8 mouse cellular contexts compared by ENCODE assay signal in genomic region chr3:54764418-54764817, GRCm38 (mm10). TPM values are rescaled to one million over a fixed set of nuclear protein-coding genes. Genes with fewer than 3 reads are reported as not detected.
DNase-seq lines count a peak whose midpoint lies in the region; ATAC-seq and TF ChIP-seq lines count a peak whose summit lies in the region.

No protein-coding gene starts in this region.

- ATAC-seq in liver, embryonic 12.5 days: no peak
- ATAC-seq in hindbrain, embryonic 13.5 days (ENCODE audit: low FRiP score): peak; percentile 81
- peak; percentile 63 for ATAC-seq in midbrain, embryonic 11.5 days (ENCODE audit: low FRiP score)

- H3K36me3 ChIP-seq in liver, adult 2 months (ENCODE audit: control insufficient read depth, insufficient read depth, low read length): no peaks in the 10 kb centered on the region
- H3K36me3 ChIP-seq in liver, embryonic 12.5 days: no peaks in the 10 kb centered on the region
- H3K36me3 ChIP-seq in hindbrain, embryonic 13.5 days: no peaks in the 10 kb centered on the region
- H3K36me3 ChIP-seq in midbrain, embryonic 11.5 days (ENCODE audit: control insufficient read depth, insufficient read depth, low read length): no peaks in the 10 kb centered on the region

- no peak for TF ChIP-seq CTCF in liver, adult 2 months (IDR thresholded peaks at IDR 0.05; ENCODE audit: low read depth, low read length)

- H3K79me2 ChIP-seq in liver, adult 2 months (ENCODE audit: control insufficient read depth, insufficient read depth, low read length): peaks cover 20% of the 10 kb centered on the region; the same call in 1 of the 2 replicates

- TF ChIP-seq POLR2A in liver, adult 2 months (IDR thresholded peaks at IDR 0.05; ENCODE audit: extremely low read depth, insufficient read depth, low read length): no peak

- H3K27me3 ChIP-seq in liver, adult 2 months (ENCODE audit: control insufficient read depth, insufficient read depth, low read length): no peaks in the 10 kb centered on the region
- no peaks in the 10 kb centered on the region for H3K27me3 ChIP-seq in liver, embryonic 12.5 days (replicated peaks)
- no peaks in the 10 kb centered on the region for H3K27me3 ChIP-seq in hindbrain, embryonic 13.5 days
- H3K27me3 ChIP-seq in midbrain, embryonic 11.5 days (ENCODE audit: control insufficient read depth, insufficient read depth, low read length): no peaks in the 10 kb centered on the region

- no peak overlapping the region for H3K9ac ChIP-seq in liver, adult 2 months (ENCODE audit: low read depth, low read length)
- H3K9ac ChIP-seq in liver, embryonic 12.5 days: no peak overlapping the region
- H3K9ac ChIP-seq in hindbrain, embryonic 13.5 days: no peak overlapping the region
- 0 out of 2 replicates have a peak overlapping the region, but pooled peaks have one; percentile 12 for H3K9ac ChIP-seq in midbrain, embryonic 11.5 days (ENCODE audit: low read length)

- no peak overlapping the region for H3K4me2 ChIP-seq in liver, embryonic 12.5 days
- H3K4me2 ChIP-seq in hindbrain, embryonic 13.5 days: peak overlapping the region; percentile 36
- H3K4me2 ChIP-seq in midbrain, embryonic 11.5 days: peak overlapping the region; percentile 10; the same call in 1 of the 2 replicates

- H3K4me3 ChIP-seq in liver, adult 2 months (ENCODE audit: insufficient read depth, low read depth, low read length): no peak overlapping the region
- no peak overlapping the region for H3K4me3 ChIP-seq in liver, embryonic 12.5 days
- peak overlapping the region; percentile 22 for H3K4me3 ChIP-seq in hindbrain, embryonic 13.5 days
- H3K4me3 ChIP-seq in midbrain, embryonic 11.5 days (ENCODE audit: low read depth, low read length): no peak overlapping the region

- no peaks in the 10 kb centered on the region; the same call in 1 of the 2 replicates for H3K9me3 ChIP-seq in liver, embryonic 12.5 days (replicated peaks)
- no peaks in the 10 kb centered on the region for H3K9me3 ChIP-seq in hindbrain, embryonic 13.5 days
- no peaks in the 10 kb centered on the region for H3K9me3 ChIP-seq in midbrain, embryonic 11.5 days (ENCODE audit: control insufficient read depth, low read length)

- H3K4me1 ChIP-seq in liver, adult 2 months (ENCODE audit: control insufficient read depth, insufficient read depth, low read length): peaks cover 24% of the 10 kb centered on the region
- H3K4me1 ChIP-seq in liver, embryonic 12.5 days: no peaks in the 10 kb centered on the region
- H3K4me1 ChIP-seq in hindbrain, embryonic 13.5 days (replicated peaks): no peaks in the 10 kb centered on the region
- 0 out of 2 replicates have a peak, but pooled peaks cover 2% of the 10 kb centered on the region for H3K4me1 ChIP-seq in midbrain, embryonic 11.5 days (ENCODE audit: control insufficient read depth, insufficient read depth, low read length)

- H3K27ac ChIP-seq in liver, adult 2 months (replicated peaks; ENCODE audit: insufficient read depth, low read depth, low read length): no peak overlapping the region
- H3K27ac ChIP-seq in liver, embryonic 12.5 days: no peak overlapping the region
- no peak overlapping the region for H3K27ac ChIP-seq in hindbrain, embryonic 13.5 days
- no peak overlapping the region for H3K27ac ChIP-seq in midbrain, embryonic 11.5 days (ENCODE audit: low read depth, low read length)

- WGBS in liver, adult 2 months: 85% methylated on average over 18 of the region's 18 CpGs
- WGBS in liver, embryonic 12.5 days (ENCODE audit: insufficient replicate concordance): 67% methylated on average over 18 of the region's 18 CpGs
- WGBS in hindbrain, embryonic 13.5 days: 60% methylated on average over 18 of the region's 18 CpGs
- 61% methylated on average over 18 of the region's 18 CpGs for WGBS in midbrain, embryonic 11.5 days

- DNase-seq in liver, adult 2 months (ENCODE audit: extremely low read depth, low read depth, low spot score): peak; percentile 57
- DNase-seq in frontal cortex, postnatal 10 days (ENCODE audit: low spot score in 2 of 2): peak; percentile 18 to 26
- DNase-seq in layer of hippocampus, postnatal 10 days (ENCODE audit: low spot score in 2 of 2): peak; percentile 46 to 49
- no peak for DNase-seq in midbrain, embryonic 11.5 days (ENCODE audit: low spot score, missing footprints)
- no peak for DNase-seq in urinary bladder, postnatal 10 days (ENCODE audit: low spot score)
- DNase-seq in c-Kit-positive CD71-positive TER-119-positive erythroid progenitor cells, embryonic 14.5 days (ENCODE audit: low spot score): no peak

RNA-seq across cellular contexts. Expression of gene Smad9, which starts 9.0 kb away (rescaled TPM):
- 3.8 and 7.2 TPM in 2 replicates for total RNA-seq in liver, adult 2 months (2014; rRNA removed)
- 2.1 and 4.6 TPM in 2 replicates for polyA plus RNA-seq in liver, adult 2 months (2012; rRNA removed)
- polyA plus RNA-seq in liver, embryonic 12.5 days (2016; fragmentation: Nextera tagmentation; extraction: Ambion mirVana): 0.18 and 0.19 TPM in 2 replicates
- polyA plus RNA-seq in hindbrain, embryonic 13.5 days (2015; fragmentation: Nextera tagmentation; extraction: Ambion mirVana): 0.31 and 0.48 TPM in 2 replicates
- 1 to 10 TPM; 4.4 to 4.5 TPM for total RNA-seq in layer of hippocampus, postnatal 10 days (2021)
- 0.07 and 0.27 TPM in 2 replicates for polyA plus RNA-seq in midbrain, embryonic 11.5 days (2014; fragmentation: Nextera tagmentation; extraction: Ambion mirVana)

RNA-seq across cellular contexts. Expression of gene Alg5, which starts 29.1 kb away (rescaled TPM):
- 28.3 and 33.4 TPM in 2 replicates for total RNA-seq in liver, adult 2 months (2014; rRNA removed)
- polyA plus RNA-seq in liver, adult 2 months (2012; rRNA removed): 14.8 and 17.5 TPM in 2 replicates
- polyA plus RNA-seq in liver, embryonic 12.5 days (2016; fragmentation: Nextera tagmentation; extraction: Ambion mirVana): 31.2 and 33.7 TPM in 2 replicates
- 48.0 and 48.2 TPM in 2 replicates for polyA plus RNA-seq in hindbrain, embryonic 13.5 days (2015; fragmentation: Nextera tagmentation; extraction: Ambion mirVana)
- total RNA-seq in layer of hippocampus, postnatal 10 days (2021): 10 to 100 TPM; 23.7 to 27.1 TPM
- polyA plus RNA-seq in midbrain, embryonic 11.5 days (2014; fragmentation: Nextera tagmentation; extraction: Ambion mirVana): 40.5 and 46.4 TPM in 2 replicates

RNA-seq across cellular contexts. Expression of gene Exosc8, which starts 29.2 kb away (rescaled TPM):
- total RNA-seq in liver, adult 2 months (2014; rRNA removed): 17.4 and 22.1 TPM in 2 replicates
- 8.0 and 10.1 TPM in 2 replicates for polyA plus RNA-seq in liver, adult 2 months (2012; rRNA removed)
- polyA plus RNA-seq in liver, embryonic 12.5 days (2016; fragmentation: Nextera tagmentation; extraction: Ambion mirVana): 124 and 125 TPM in 2 replicates
- 74.1 and 80.1 TPM in 2 replicates for polyA plus RNA-seq in hindbrain, embryonic 13.5 days (2015; fragmentation: Nextera tagmentation; extraction: Ambion mirVana)
- total RNA-seq in layer of hippocampus, postnatal 10 days (2021): 10 to 100 TPM; 35.5 to 41.2 TPM
- polyA plus RNA-seq in midbrain, embryonic 11.5 days (2014; fragmentation: Nextera tagmentation; extraction: Ambion mirVana): 147 and 155 TPM in 2 replicates

RNA-seq across cellular contexts. Expression of gene Rfxap, which starts 43.2 kb away (rescaled TPM):
- total RNA-seq in liver, adult 2 months (2014; rRNA removed): 10.6 and 11.4 TPM in 2 replicates
- 10.8 and 13.1 TPM in 2 replicates for polyA plus RNA-seq in liver, adult 2 months (2012; rRNA removed)
- 38.7 and 39.3 TPM in 2 replicates for polyA plus RNA-seq in liver, embryonic 12.5 days (2016; fragmentation: Nextera tagmentation; extraction: Ambion mirVana)
- polyA plus RNA-seq in hindbrain, embryonic 13.5 days (2015; fragmentation: Nextera tagmentation; extraction: Ambion mirVana): 30.9 and 38.3 TPM in 2 replicates
- 10 to 100 TPM; 51.6 to 59.3 TPM for total RNA-seq in layer of hippocampus, postnatal 10 days (2021)
- 44.4 and 49.5 TPM in 2 replicates for polyA plus RNA-seq in midbrain, embryonic 11.5 days (2014; fragmentation: Nextera tagmentation; extraction: Ambion mirVana)

RNA-seq across cellular contexts. Expression of gene Gm21958, which starts 50.3 kb away (rescaled TPM):
- total RNA-seq in liver, adult 2 months (2014; rRNA removed): not detected in 2 replicates
- not detected in 2 replicates for polyA plus RNA-seq in liver, adult 2 months (2012; rRNA removed)
- not detected in 2 replicates for polyA plus RNA-seq in liver, embryonic 12.5 days (2016; fragmentation: Nextera tagmentation; extraction: Ambion mirVana)
- 0.65 and 0.83 TPM in 2 replicates for polyA plus RNA-seq in hindbrain, embryonic 13.5 days (2015; fragmentation: Nextera tagmentation; extraction: Ambion mirVana)
- total RNA-seq in layer of hippocampus, postnatal 10 days (2021): not detected
- polyA plus RNA-seq in midbrain, embryonic 11.5 days (2014; fragmentation: Nextera tagmentation; extraction: Ambion mirVana): 0.61 TPM in 1 of 2 replicates, not detected in the other

Comparison
In these comparisons a context has a peak if more than half of its experiments do, and no peak if none do; other contexts are left out.
1. DNase-seq: peak in liver, adult 2 months (single experiment), frontal cortex, postnatal 10 days (2 of 2) and layer of hippocampus, postnatal 10 days (2 of 2); none in midbrain, embryonic 11.5 days (single experiment), urinary bladder, postnatal 10 days (single experiment) and c-Kit-positive CD71-positive TER-119-positive erythroid progenitor cells, embryonic 14.5 days (single experiment).